ENCODE assay signal across 30 mouse cellular contexts in the genomic region with DNA sequence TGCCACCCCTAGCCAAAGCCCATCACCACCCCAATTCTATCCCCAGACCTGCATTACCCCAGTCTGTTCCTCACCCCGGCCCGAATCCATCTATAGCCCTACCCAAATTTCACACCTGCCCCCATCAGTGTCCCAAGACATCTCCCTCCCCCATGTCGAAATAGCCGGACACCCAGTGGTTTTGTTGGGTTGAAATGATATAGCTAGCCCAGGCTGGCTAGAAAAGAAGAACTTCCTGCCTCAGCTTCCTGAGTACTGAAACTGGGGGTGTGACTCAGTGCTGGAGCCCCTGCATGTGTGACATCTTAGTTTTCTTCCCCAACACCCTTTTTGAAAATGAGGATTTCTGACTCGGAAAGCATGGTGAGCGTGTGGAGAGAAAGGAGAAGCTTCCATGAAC. TPM values are rescaled to one million over a fixed set of nuclear protein-coding genes. Genes with fewer than 3 reads are reported as not detected.
"Had no signal": no experiment of that assay in that cellular context is flagged by ENCODE, and none has a peak within 500 bp of the region (broad histone marks: within the 10 kb centered on the region; RNA-seq: fewer than 3 reads in every experiment).

No protein-coding gene starts in this region.

- H3K4me3 ChIP-seq: intestine, embryonic 15.5 days; limb, embryonic 10.5 days; limb, embryonic 13.5 days; neural tube, embryonic 12.5 days; neural tube, embryonic 15.5 days had no signal

- DNase-seq: kidney, adult 11 months; kidney, adult 9 months; kidney, postnatal 14 days; lung, adult 2 months; lung, postnatal 14 days; lung, postnatal 4 days; midbrain, embryonic 14.5 days; right cerebral cortex, adult 18-20 months; right cerebral cortex, postnatal 14 days; right cerebral cortex, postnatal 4 days; thymus, adult 2 months; thymus, postnatal 14 days; thymus, postnatal 4 days had no signal

- ATAC-seq: intestine, embryonic 15.5 days had no signal

- H3K27ac ChIP-seq: intestine, embryonic 15.5 days; limb, embryonic 10.5 days; limb, embryonic 13.5 days; liver, embryonic 14.5 days; neural tube, embryonic 12.5 days; neural tube, embryonic 15.5 days; stomach, postnatal 0 days had no signal

RNA-seq across cellular contexts. Expression of gene Irgc1, which starts 14.7 kb away (rescaled TPM):
- total RNA-seq: layer of hippocampus, postnatal 14 days; liver, adult 2 months; megakaryocyte-erythroid progenitor cell, adult 5-6 weeks; midbrain, postnatal 0 days had no signal
- polyA plus RNA-seq: intestine, embryonic 15.5 days; kidney, embryonic 16.5 days; limb, embryonic 10.5 days; limb, embryonic 13.5 days; liver, adult 2 months; liver, embryonic 14.5 days; lung, embryonic 16.5 days; midbrain, embryonic 11.5 days; midbrain, embryonic 14.5 days; midbrain, postnatal 0 days; neural tube, embryonic 12.5 days; neural tube, embryonic 15.5 days; stomach, embryonic 14.5 days had no signal

RNA-seq across cellular contexts. Expression of gene Cadm4, which starts 15.0 kb away (rescaled TPM):
- total RNA-seq: megakaryocyte-erythroid progenitor cell, adult 5-6 weeks had no signal

RNA-seq across cellular contexts. Expression of gene AC161166.1, which starts 45.4 kb away (rescaled TPM):
- total RNA-seq: layer of hippocampus, postnatal 14 days; left cerebral cortex, adult 18-20 months; left cerebral cortex, postnatal 25 days; liver, adult 2 months; megakaryocyte-erythroid progenitor cell, adult 5-6 weeks; midbrain, postnatal 0 days had no signal
- polyA plus RNA-seq: liver, adult 2 months; liver, embryonic 14.5 days; lung, adult 2 months had no signal
